Mouse (Mus musculus) inflammation-experienced regulatory T-cells, adult 6 months (primary cell): ENCODE measurements around the gene Ppp1ca. TPM values are rescaled to one million over a fixed set of nuclear protein-coding genes. Genes with fewer than 3 reads are reported as not detected.

Source experiments
- ATAC-seq: one replicate; pipeline ENCODE4 v1.8.0; 2017
- polyA plus RNA-seq, 3 experiments: library from polyadenylated mRNA; unstranded; fragments of 100-300 nt; shearing (Covaris generic); gene quantifications; one replicate each; pipeline ENCODE4 v1.2.1; 2017

Gene Ppp1ca
- polyA plus RNA-seq, 3 experiments from 2014 or later = 808 to 1,210 (median 823) TPM

- ATAC-seq = peak; percentile 26
These were observed 23.0 kb downstream of the Ppp1ca start for GRCm38 (mm10) chr19:4214771-4215450.

- ATAC-seq = no peak
These were observed 23.6 kb downstream of the Ppp1ca start for GRCm38 (mm10) chr19:4215451-4215840.

GRCm38 (mm10) chr19:4216041-4216685 is 24.3 kb downstream of the Ppp1ca start:
- ATAC-seq = no peak

- ATAC-seq = no peak
These were observed 25.3 kb downstream of the Ppp1ca start for GRCm38 (mm10) chr19:4217140-4217539.

- ATAC-seq = no peak
These were observed 26.0 kb downstream of the Ppp1ca start for GRCm38 (mm10) chr19:4217855-4218254.

GRCm38 (mm10) chr19:4218293-4218692 is 26.4 kb downstream of the Ppp1ca start:
- no peak for ATAC-seq

- peak; percentile 54 for ATAC-seq
These were observed 26.9 kb downstream of the Ppp1ca start for GRCm38 (mm10) chr19:4218784-4219183.

- ATAC-seq = no peak
These were observed 28.1 kb downstream of the Ppp1ca start for GRCm38 (mm10) chr19:4219943-4220342.

GRCm38 (mm10) chr19:4220416-4220815 is 28.6 kb downstream of the Ppp1ca start:
- ATAC-seq = no peak

GRCm38 (mm10) chr19:4220957-4221743 is 29.3 kb downstream of the Ppp1ca start:
- peak; percentile 38 for ATAC-seq

- ATAC-seq = no peak
These were observed 30.3 kb downstream of the Ppp1ca start for GRCm38 (mm10) chr19:4222165-4222564.

- ATAC-seq = no peak
These were observed 34.9 kb downstream of the Ppp1ca start for GRCm38 (mm10) chr19:4226779-4227178.

- no peak for ATAC-seq
These were observed 35.6 kb downstream of the Ppp1ca start for GRCm38 (mm10) chr19:4227446-4227845.

GRCm38 (mm10) chr19:4227894-4228678 is 36.2 kb downstream of the Ppp1ca start:
- ATAC-seq = no peak

- ATAC-seq = no peak
These were observed 37.0 kb downstream of the Ppp1ca start for GRCm38 (mm10) chr19:4228891-4229290.

GRCm38 (mm10) chr19:4229451-4230076 is 37.7 kb downstream of the Ppp1ca start:
- no peak for ATAC-seq

GRCm38 (mm10) chr19:4230415-4230814 is 38.5 kb downstream of the Ppp1ca start:
- ATAC-seq = peak; percentile 8

- peak; percentile 86 for ATAC-seq
These were observed 39.7 kb downstream of the Ppp1ca start, which contains the start of gene Pold4 for GRCm38 (mm10) chr19:4231253-4232185. Gene Pold4, plus strand, starts transcription at chr19:4231899.

- ATAC-seq = peak; percentile 47
These were observed 40.3 kb downstream of the Ppp1ca start for GRCm38 (mm10) chr19:4232186-4232572.

- ATAC-seq = no peak
These were observed 40.8 kb downstream of the Ppp1ca start for GRCm38 (mm10) chr19:4232651-4233050.

GRCm38 (mm10) chr19:4234548-4234947 is 42.7 kb downstream of the Ppp1ca start:
- ATAC-seq = no peak
